Mouse (Mus musculus): ENCODE measurements around the gene Zfhx3. TPM values are rescaled to one million over a fixed set of nuclear protein-coding genes. Genes with fewer than 3 reads are reported as not detected.

Gene Zfhx3
- polyA plus RNA-seq, 1 experiment from 2014 or later = 68.4 TPM

GRCm38 (mm10) chr8:108755400-108756325, 813.2 kb downstream of the Zfhx3 start:
- Histone ChIP-seq H3K4me1 (ENCODE audit: control insufficient read depth, insufficient read depth, low read length) (peaks cover 44% of the 10 kb centered on the region), H3K27ac (replicated peaks; ENCODE audit: low read depth, low read length) (peak overlapping the region; percentile 26), H3K36me3 (ENCODE audit: control insufficient read depth, insufficient read depth, low read length) (no peaks in the 10 kb centered on the region), H3K4me2 (ENCODE audit: low read length) (no peak overlapping the region), H3K27me3 (ENCODE audit: control insufficient read depth, insufficient read depth, low read length) (no peaks in the 10 kb centered on the region), H3K9me3 (ENCODE audit: control insufficient read depth, low read length) (no peaks in the 10 kb centered on the region), H3K9ac (replicated peaks; ENCODE audit: low read length) (no peak overlapping the region), H3K4me3 (replicated peaks; ENCODE audit: low read depth, low read length) (no peak overlapping the region)
- DNase-seq (no peak), ATAC-seq (ENCODE audit: low FRiP score, low TSS enrichment) (no peak; the same call in 1 of the 2 replicates)
- WGBS = 54% methylated on average over 19 of the region's 19 CpGs

- WGBS = 38% methylated on average over 15 of the region's 15 CpGs
- ATAC-seq (ENCODE audit: low FRiP score, low TSS enrichment) (no peak; the same call in 1 of the 2 replicates), DNase-seq (peak; percentile 79)
- Histone ChIP-seq H3K27ac (replicated peaks; ENCODE audit: low read depth, low read length) (peak overlapping the region; percentile 67), H3K4me2 (ENCODE audit: low read length) (peak overlapping the region; percentile 1; the same call in 1 of the 2 replicates), H3K4me1 (ENCODE audit: control insufficient read depth, insufficient read depth, low read length) (peaks cover 47% of the 10 kb centered on the region), H3K4me3 (replicated peaks; ENCODE audit: low read depth, low read length) (no peak overlapping the region), H3K9me3 (ENCODE audit: control insufficient read depth, low read length) (no peaks in the 10 kb centered on the region), H3K36me3 (ENCODE audit: control insufficient read depth, insufficient read depth, low read length) (no peaks in the 10 kb centered on the region), H3K27me3 (ENCODE audit: control insufficient read depth, insufficient read depth, low read length) (no peaks in the 10 kb centered on the region), H3K9ac (replicated peaks; ENCODE audit: low read length) (no peak overlapping the region)
Observed at GRCm38 (mm10) chr8:108759511-108760330, 817.3 kb downstream of the Zfhx3 start.

GRCm38 (mm10) chr8:108760745-108761144, 818.3 kb downstream of the Zfhx3 start:
- Histone ChIP-seq H3K27me3 (ENCODE audit: control insufficient read depth, insufficient read depth, low read length) (no peaks in the 10 kb centered on the region), H3K9ac (replicated peaks; ENCODE audit: low read length) (no peak overlapping the region), H3K9me3 (ENCODE audit: control insufficient read depth, low read length) (no peaks in the 10 kb centered on the region), H3K4me2 (ENCODE audit: low read length) (no peak overlapping the region), H3K36me3 (ENCODE audit: control insufficient read depth, insufficient read depth, low read length) (no peaks in the 10 kb centered on the region), H3K27ac (replicated peaks; ENCODE audit: low read depth, low read length) (no peak overlapping the region), H3K4me1 (ENCODE audit: control insufficient read depth, insufficient read depth, low read length) (peaks cover 39% of the 10 kb centered on the region), H3K4me3 (replicated peaks; ENCODE audit: low read depth, low read length) (no peak overlapping the region)
- ATAC-seq (ENCODE audit: low FRiP score, low TSS enrichment) (no peak), DNase-seq (no peak)
- WGBS = 82% methylated on average over 10 of the region's 10 CpGs

- no peaks in the 10 kb centered on the region for H3K36me3 ChIP-seq (ENCODE audit: control insufficient read depth, insufficient read depth, low read length)
- H3K4me2 ChIP-seq (ENCODE audit: low read length) = no peak overlapping the region
- no peak overlapping the region for H3K9ac ChIP-seq (replicated peaks; ENCODE audit: low read length)
- peaks cover 39% of the 10 kb centered on the region for H3K4me1 ChIP-seq (ENCODE audit: control insufficient read depth, insufficient read depth, low read length)
- H3K9me3 ChIP-seq (ENCODE audit: control insufficient read depth, low read length) = no peaks in the 10 kb centered on the region
- no peak overlapping the region for H3K4me3 ChIP-seq (replicated peaks; ENCODE audit: low read depth, low read length)
- H3K27ac ChIP-seq (replicated peaks; ENCODE audit: low read depth, low read length) = no peak overlapping the region
- ATAC-seq (ENCODE audit: low FRiP score, low TSS enrichment) (no peak), DNase-seq (no peak)
- WGBS = 37% methylated on average over 7 of the region's 7 CpGs
- H3K27me3 ChIP-seq (ENCODE audit: control insufficient read depth, insufficient read depth, low read length) = no peaks in the 10 kb centered on the region
Observed at GRCm38 (mm10) chr8:108762567-108762966, 820.1 kb downstream of the Zfhx3 start.

GRCm38 (mm10) chr8:108764403-108765194, 822.2 kb downstream of the Zfhx3 start:
- DNase-seq (no peak), ATAC-seq (ENCODE audit: low FRiP score, low TSS enrichment) (no peak)
- Histone ChIP-seq H3K27me3 (ENCODE audit: control insufficient read depth, insufficient read depth, low read length) (no peaks in the 10 kb centered on the region), H3K9me3 (ENCODE audit: control insufficient read depth, low read length) (no peaks in the 10 kb centered on the region), H3K4me1 (ENCODE audit: control insufficient read depth, insufficient read depth, low read length) (peaks cover 33% of the 10 kb centered on the region), H3K4me2 (ENCODE audit: low read length) (no peak overlapping the region), H3K9ac (replicated peaks; ENCODE audit: low read length) (no peak overlapping the region), H3K4me3 (replicated peaks; ENCODE audit: low read depth, low read length) (no peak overlapping the region), H3K27ac (replicated peaks; ENCODE audit: low read depth, low read length) (0 out of 2 replicates have a peak overlapping the region, but pooled peaks have one; percentile 20), H3K36me3 (ENCODE audit: control insufficient read depth, insufficient read depth, low read length) (no peaks in the 10 kb centered on the region)
- WGBS = 78% methylated on average over 19 of the region's 19 CpGs

GRCm38 (mm10) chr8:108766102-108766501, 823.7 kb downstream of the Zfhx3 start:
- no peaks in the 10 kb centered on the region for H3K36me3 ChIP-seq (ENCODE audit: control insufficient read depth, insufficient read depth, low read length)
- no peak overlapping the region for H3K27ac ChIP-seq (replicated peaks; ENCODE audit: low read depth, low read length)
- no peaks in the 10 kb centered on the region for H3K27me3 ChIP-seq (ENCODE audit: control insufficient read depth, insufficient read depth, low read length)
- no peaks in the 10 kb centered on the region for H3K9me3 ChIP-seq (ENCODE audit: control insufficient read depth, low read length)
- ATAC-seq (ENCODE audit: low FRiP score, low TSS enrichment) (no peak), DNase-seq (no peak)
- WGBS = 82% methylated on average over 6 of the region's 6 CpGs
- peaks cover 29% of the 10 kb centered on the region for H3K4me1 ChIP-seq (ENCODE audit: control insufficient read depth, insufficient read depth, low read length)
- no peak overlapping the region for H3K4me2 ChIP-seq (ENCODE audit: low read length)
- no peak overlapping the region for H3K4me3 ChIP-seq (replicated peaks; ENCODE audit: low read depth, low read length)
- no peak overlapping the region for H3K9ac ChIP-seq (replicated peaks; ENCODE audit: low read length)

- ATAC-seq (ENCODE audit: low FRiP score, low TSS enrichment) (no peak), DNase-seq (no peak)
- no peak overlapping the region for H3K27ac ChIP-seq (replicated peaks; ENCODE audit: low read depth, low read length)
- H3K4me3 ChIP-seq (replicated peaks; ENCODE audit: low read depth, low read length) = no peak overlapping the region
- peaks cover 30% of the 10 kb centered on the region for H3K4me1 ChIP-seq (ENCODE audit: control insufficient read depth, insufficient read depth, low read length)
- H3K36me3 ChIP-seq (ENCODE audit: control insufficient read depth, insufficient read depth, low read length) = no peaks in the 10 kb centered on the region
- H3K4me2 ChIP-seq (ENCODE audit: low read length) = no peak overlapping the region
- no peaks in the 10 kb centered on the region for H3K27me3 ChIP-seq (ENCODE audit: control insufficient read depth, insufficient read depth, low read length)
- H3K9me3 ChIP-seq (ENCODE audit: control insufficient read depth, low read length) = no peaks in the 10 kb centered on the region
- WGBS = 81% methylated on average over 7 of the region's 7 CpGs
- no peak overlapping the region for H3K9ac ChIP-seq (replicated peaks; ENCODE audit: low read length)
Observed at GRCm38 (mm10) chr8:108768051-108768450, 825.6 kb downstream of the Zfhx3 start.

GRCm38 (mm10) chr8:108770334-108770733, 827.9 kb downstream of the Zfhx3 start:
- Histone ChIP-seq H3K27me3 (ENCODE audit: control insufficient read depth, insufficient read depth, low read length) (no peaks in the 10 kb centered on the region), H3K36me3 (ENCODE audit: control insufficient read depth, insufficient read depth, low read length) (no peaks in the 10 kb centered on the region), H3K4me3 (replicated peaks; ENCODE audit: low read depth, low read length) (no peak overlapping the region), H3K27ac (replicated peaks; ENCODE audit: low read depth, low read length) (no peak overlapping the region), H3K4me1 (ENCODE audit: control insufficient read depth, insufficient read depth, low read length) (peaks cover 36% of the 10 kb centered on the region), H3K9ac (replicated peaks; ENCODE audit: low read length) (no peak overlapping the region), H3K9me3 (ENCODE audit: control insufficient read depth, low read length) (no peaks in the 10 kb centered on the region), H3K4me2 (ENCODE audit: low read length) (no peak overlapping the region)
- 93% methylated on average over 4 of the region's 4 CpGs for WGBS
- ATAC-seq (ENCODE audit: low FRiP score, low TSS enrichment) = no peak
- no peak for DNase-seq
